Mouse (Mus musculus): ENCODE measurements around the gene Chrna9. TPM values are rescaled to one million over a fixed set of nuclear protein-coding genes. Genes with fewer than 3 reads are reported as not detected.

Chrna9 gene
- polyA plus RNA-seq, 1 experiment from 2014 or later, result 0.20 TPM

DNA sequence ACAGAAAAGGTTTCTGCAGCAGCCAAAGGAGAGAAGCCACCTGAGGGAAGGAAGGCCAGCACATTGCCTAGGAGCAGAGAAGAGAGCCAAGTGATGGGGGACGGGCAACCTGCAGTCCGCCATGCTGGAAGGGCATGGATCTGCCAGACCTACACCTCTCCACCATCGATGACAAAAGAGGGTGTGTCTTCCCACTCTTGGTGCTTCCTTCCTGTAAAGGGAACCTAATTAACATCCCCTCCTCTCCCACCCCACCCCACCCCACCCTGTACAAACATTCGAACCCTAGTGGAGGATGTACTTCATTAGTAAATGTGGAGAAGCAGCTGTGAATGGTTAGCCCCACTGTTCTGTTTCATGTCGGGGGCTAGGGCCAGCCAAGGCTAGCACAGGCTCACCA lies 22.5 kb upstream of the Chrna9 start:
- H3K27me3 ChIP-seq (ENCODE audit: control insufficient read depth, insufficient read depth, low read length), result no peaks in the 10 kb centered on the region
- no peaks in the 10 kb centered on the region for H3K4me1 ChIP-seq (replicated peaks; ENCODE audit: control insufficient read depth, insufficient read depth, low read length)
- H3K4me2 ChIP-seq (replicated peaks; ENCODE audit: low read depth, low read length), result no peak overlapping the region
- no peaks in the 10 kb centered on the region for H3K36me3 ChIP-seq (ENCODE audit: control insufficient read depth, insufficient read depth, low read length)
- H3K4me3 ChIP-seq (ENCODE audit: low read depth, low read length), result no peak overlapping the region
- no peak overlapping the region for H3K9ac ChIP-seq (ENCODE audit: low read depth, low read length)
- ATAC-seq (ENCODE audit: low FRiP score) (no peak), DNase-seq (ENCODE audit: low spot score) (no peak)
- 87% methylated on average over 5 of the region's 5 CpGs for WGBS
- H3K27ac ChIP-seq (ENCODE audit: low read depth, low read length), result no peak overlapping the region
- no peaks in the 10 kb centered on the region for H3K9me3 ChIP-seq (ENCODE audit: control insufficient read depth, low read length)

DNA sequence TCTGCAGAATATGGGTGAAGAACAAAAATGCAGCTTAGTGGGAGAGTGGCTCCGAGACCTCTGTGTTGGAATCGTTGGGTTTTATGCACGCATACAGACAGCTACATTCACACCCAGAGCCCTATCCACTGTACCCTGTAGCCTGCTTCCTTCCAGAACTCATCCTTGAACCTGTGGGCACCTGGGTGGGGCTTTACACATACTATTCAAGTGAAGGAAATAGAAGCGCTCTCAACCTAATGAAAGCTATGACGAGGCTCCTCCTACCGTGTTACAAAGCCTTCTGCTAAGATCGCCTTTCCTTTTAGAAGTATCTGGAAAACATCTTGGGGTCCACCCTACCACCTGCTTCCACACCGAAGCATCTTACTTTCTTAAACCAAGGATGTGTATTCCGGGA lies 21.6 kb upstream of the Chrna9 start:
- H3K27me3 ChIP-seq (ENCODE audit: control insufficient read depth, insufficient read depth, low read length), result no peaks in the 10 kb centered on the region
- ATAC-seq (ENCODE audit: low FRiP score) (no peak), DNase-seq (ENCODE audit: low spot score) (no peak)
- no peak overlapping the region for H3K4me3 ChIP-seq (ENCODE audit: low read depth, low read length)
- H3K4me1 ChIP-seq (replicated peaks; ENCODE audit: control insufficient read depth, insufficient read depth, low read length), result no peaks in the 10 kb centered on the region
- WGBS, result 95% methylated on average over 9 of the region's 9 CpGs
- no peak overlapping the region for H3K27ac ChIP-seq (ENCODE audit: low read depth, low read length)
- H3K9ac ChIP-seq (ENCODE audit: low read depth, low read length), result no peak overlapping the region
- no peak overlapping the region for H3K4me2 ChIP-seq (replicated peaks; ENCODE audit: low read depth, low read length)
- no peaks in the 10 kb centered on the region for H3K9me3 ChIP-seq (ENCODE audit: control insufficient read depth, low read length)
- H3K36me3 ChIP-seq (ENCODE audit: control insufficient read depth, insufficient read depth, low read length), result no peaks in the 10 kb centered on the region

DNA sequence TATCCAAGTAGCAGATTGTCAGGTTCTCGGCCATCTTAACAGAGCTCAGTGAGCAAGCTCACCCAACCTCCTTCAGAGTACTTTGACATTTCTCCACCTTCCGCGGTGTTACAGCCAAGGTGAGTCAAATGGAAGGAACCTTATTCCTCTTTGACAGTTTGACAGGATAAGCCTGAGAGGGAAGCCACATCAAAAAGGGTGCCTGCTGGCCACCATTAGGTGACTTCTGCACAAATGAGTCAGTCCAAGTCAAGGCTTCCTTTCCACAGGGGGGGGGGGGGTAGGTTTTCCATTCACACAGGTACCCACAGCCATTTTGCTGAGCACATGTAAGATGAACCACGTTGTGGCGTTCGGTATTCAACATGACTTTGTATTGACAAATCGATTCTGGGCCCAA lies 20.4 kb upstream of the Chrna9 start:
- Histone ChIP-seq H3K4me3 (ENCODE audit: low read depth, low read length) (no peak overlapping the region), H3K27me3 (ENCODE audit: control insufficient read depth, insufficient read depth, low read length) (no peaks in the 10 kb centered on the region), H3K9ac (ENCODE audit: low read depth, low read length) (no peak overlapping the region), H3K36me3 (ENCODE audit: control insufficient read depth, insufficient read depth, low read length) (no peaks in the 10 kb centered on the region), H3K4me2 (replicated peaks; ENCODE audit: low read depth, low read length) (no peak overlapping the region), H3K4me1 (replicated peaks; ENCODE audit: control insufficient read depth, insufficient read depth, low read length) (no peaks in the 10 kb centered on the region), H3K9me3 (ENCODE audit: control insufficient read depth, low read length) (no peaks in the 10 kb centered on the region), H3K27ac (ENCODE audit: low read depth, low read length) (no peak overlapping the region)
- ATAC-seq (ENCODE audit: low FRiP score), result no peak
- no peak for DNase-seq (ENCODE audit: low spot score)
- WGBS, result 87% methylated on average over 7 of the region's 7 CpGs

DNA sequence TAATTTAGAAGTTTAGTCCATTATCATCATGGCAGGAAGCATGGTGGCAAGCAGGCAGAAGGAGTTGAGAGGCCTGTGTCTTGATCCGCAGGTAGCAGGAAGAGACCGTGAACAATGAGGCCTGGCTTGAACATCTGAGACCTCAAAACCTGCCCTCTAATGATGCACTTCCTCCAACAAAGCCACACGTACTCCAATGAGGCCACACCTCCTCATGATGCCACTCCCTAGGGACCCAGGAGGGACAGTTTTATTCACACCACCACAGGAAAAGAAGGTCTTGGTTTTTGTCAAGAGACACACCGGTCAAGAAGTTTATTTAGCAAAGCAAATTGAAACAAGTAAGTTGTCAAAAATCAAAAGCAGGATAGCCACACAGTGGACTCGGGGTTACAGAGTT lies 17.8 kb upstream of the Chrna9 start:
- 92% methylated on average over 5 of the region's 5 CpGs for WGBS
- no peak overlapping the region for H3K4me3 ChIP-seq (ENCODE audit: low read depth, low read length)
- no peaks in the 10 kb centered on the region for H3K4me1 ChIP-seq (replicated peaks; ENCODE audit: control insufficient read depth, insufficient read depth, low read length)
- H3K9ac ChIP-seq (ENCODE audit: low read depth, low read length), result no peak overlapping the region
- H3K27me3 ChIP-seq (ENCODE audit: control insufficient read depth, insufficient read depth, low read length), result no peaks in the 10 kb centered on the region
- no peak overlapping the region for H3K27ac ChIP-seq (ENCODE audit: low read depth, low read length)
- no peak for ATAC-seq (ENCODE audit: low FRiP score)
- no peak for DNase-seq (ENCODE audit: low spot score)
- H3K36me3 ChIP-seq (ENCODE audit: control insufficient read depth, insufficient read depth, low read length), result no peaks in the 10 kb centered on the region
- no peak overlapping the region for H3K4me2 ChIP-seq (replicated peaks; ENCODE audit: low read depth, low read length)
- no peaks in the 10 kb centered on the region for H3K9me3 ChIP-seq (ENCODE audit: control insufficient read depth, low read length)

DNA sequence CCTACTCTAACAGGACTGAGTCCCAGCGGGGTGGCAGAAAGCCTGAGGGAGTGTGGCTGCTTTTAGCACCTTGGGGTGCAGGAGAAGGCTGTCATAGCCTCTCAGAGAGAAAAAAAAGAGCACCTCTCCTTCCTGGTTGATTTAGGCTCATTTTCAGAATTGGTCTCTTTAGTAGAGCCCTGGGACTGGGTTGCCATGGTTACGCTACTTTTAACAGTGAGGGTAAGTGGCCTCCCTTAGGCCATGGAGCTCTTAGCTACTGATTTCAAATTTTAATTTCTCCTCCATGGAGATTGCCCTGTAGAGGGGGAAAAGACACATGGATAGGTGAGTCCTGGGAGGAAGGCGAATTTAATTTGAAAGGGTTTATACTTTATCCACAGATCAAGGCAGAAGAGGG lies 16.1 kb upstream of the Chrna9 start:
- H3K27ac ChIP-seq (ENCODE audit: low read depth, low read length), result no peak overlapping the region
- no peak overlapping the region for H3K9ac ChIP-seq (ENCODE audit: low read depth, low read length)
- no peak for ATAC-seq (ENCODE audit: low FRiP score)
- no peak overlapping the region for H3K4me2 ChIP-seq (replicated peaks; ENCODE audit: low read depth, low read length)
- 85% methylated on average over 3 of the region's 3 CpGs for WGBS
- H3K27me3 ChIP-seq (ENCODE audit: control insufficient read depth, insufficient read depth, low read length), result no peaks in the 10 kb centered on the region
- H3K4me3 ChIP-seq (ENCODE audit: low read depth, low read length), result no peak overlapping the region
- no peaks in the 10 kb centered on the region for H3K9me3 ChIP-seq (ENCODE audit: control insufficient read depth, low read length)
- no peaks in the 10 kb centered on the region for H3K4me1 ChIP-seq (replicated peaks; ENCODE audit: control insufficient read depth, insufficient read depth, low read length)
- no peaks in the 10 kb centered on the region for H3K36me3 ChIP-seq (ENCODE audit: control insufficient read depth, insufficient read depth, low read length)
- DNase-seq (ENCODE audit: low spot score), result peak; percentile 12

DNA sequence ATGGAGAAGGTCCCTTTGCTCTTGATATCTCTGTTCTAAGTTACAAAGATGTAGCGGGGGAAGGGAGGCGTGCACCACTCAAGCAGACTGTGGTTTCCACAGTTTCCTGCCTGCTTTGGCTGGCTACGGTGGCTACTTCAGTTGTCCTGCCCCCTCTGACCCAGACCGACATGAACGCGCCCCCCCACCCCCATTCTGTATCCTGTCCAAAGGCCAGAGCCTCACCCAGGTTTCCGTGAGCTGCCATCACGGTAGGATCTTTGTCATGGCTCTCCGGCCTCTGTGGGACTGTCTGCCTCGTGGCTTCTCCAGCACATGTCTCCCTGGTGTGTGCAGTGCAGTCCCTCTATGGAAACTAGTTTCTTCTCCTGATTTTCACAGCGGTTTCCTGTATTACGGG lies 15.4 kb upstream of the Chrna9 start:
- Histone ChIP-seq H3K36me3 (ENCODE audit: control insufficient read depth, insufficient read depth, low read length) (no peaks in the 10 kb centered on the region), H3K27me3 (ENCODE audit: control insufficient read depth, insufficient read depth, low read length) (no peaks in the 10 kb centered on the region), H3K4me3 (ENCODE audit: low read depth, low read length) (no peak overlapping the region), H3K4me2 (replicated peaks; ENCODE audit: low read depth, low read length) (no peak overlapping the region), H3K9me3 (ENCODE audit: control insufficient read depth, low read length) (no peaks in the 10 kb centered on the region), H3K9ac (ENCODE audit: low read depth, low read length) (no peak overlapping the region), H3K4me1 (replicated peaks; ENCODE audit: control insufficient read depth, insufficient read depth, low read length) (no peaks in the 10 kb centered on the region), H3K27ac (ENCODE audit: low read depth, low read length) (no peak overlapping the region)
- DNase-seq (ENCODE audit: low spot score) (no peak), ATAC-seq (ENCODE audit: low FRiP score) (no peak)
- WGBS, result 92% methylated on average over 12 of the region's 12 CpGs

DNA sequence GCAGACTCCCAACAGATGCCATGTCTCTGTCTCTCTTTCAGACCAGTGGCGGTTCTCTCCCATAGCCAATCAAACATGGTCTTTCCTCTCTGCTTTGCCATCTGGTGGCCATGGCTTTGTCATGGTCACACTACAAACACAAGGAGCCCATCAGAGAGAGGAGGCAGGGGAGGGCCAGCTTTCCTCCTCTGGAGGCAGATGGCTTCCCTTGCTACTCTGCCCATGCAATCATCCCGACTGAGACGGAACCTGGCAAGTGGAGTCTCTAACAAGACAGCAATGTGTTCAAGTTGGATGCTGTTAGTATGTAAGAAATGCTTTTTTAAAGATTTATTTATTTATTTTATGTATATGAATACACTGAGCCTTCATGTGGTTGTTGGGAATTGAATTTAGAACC lies 14.8 kb upstream of the Chrna9 start:
- H3K27ac ChIP-seq (ENCODE audit: low read depth, low read length), result no peak overlapping the region
- ATAC-seq (ENCODE audit: low FRiP score) (no peak), DNase-seq (ENCODE audit: low spot score) (no peak)
- no peak overlapping the region for H3K9ac ChIP-seq (ENCODE audit: low read depth, low read length)
- no peak overlapping the region for H3K4me2 ChIP-seq (replicated peaks; ENCODE audit: low read depth, low read length)
- no peaks in the 10 kb centered on the region for H3K27me3 ChIP-seq (ENCODE audit: control insufficient read depth, insufficient read depth, low read length)
- no peaks in the 10 kb centered on the region for H3K9me3 ChIP-seq (ENCODE audit: control insufficient read depth, low read length)
- 93% methylated on average over 3 of the region's 3 CpGs for WGBS
- H3K36me3 ChIP-seq (ENCODE audit: control insufficient read depth, insufficient read depth, low read length), result no peaks in the 10 kb centered on the region
- H3K4me1 ChIP-seq (replicated peaks; ENCODE audit: control insufficient read depth, insufficient read depth, low read length), result no peaks in the 10 kb centered on the region
- no peak overlapping the region for H3K4me3 ChIP-seq (ENCODE audit: low read depth, low read length)

DNA sequence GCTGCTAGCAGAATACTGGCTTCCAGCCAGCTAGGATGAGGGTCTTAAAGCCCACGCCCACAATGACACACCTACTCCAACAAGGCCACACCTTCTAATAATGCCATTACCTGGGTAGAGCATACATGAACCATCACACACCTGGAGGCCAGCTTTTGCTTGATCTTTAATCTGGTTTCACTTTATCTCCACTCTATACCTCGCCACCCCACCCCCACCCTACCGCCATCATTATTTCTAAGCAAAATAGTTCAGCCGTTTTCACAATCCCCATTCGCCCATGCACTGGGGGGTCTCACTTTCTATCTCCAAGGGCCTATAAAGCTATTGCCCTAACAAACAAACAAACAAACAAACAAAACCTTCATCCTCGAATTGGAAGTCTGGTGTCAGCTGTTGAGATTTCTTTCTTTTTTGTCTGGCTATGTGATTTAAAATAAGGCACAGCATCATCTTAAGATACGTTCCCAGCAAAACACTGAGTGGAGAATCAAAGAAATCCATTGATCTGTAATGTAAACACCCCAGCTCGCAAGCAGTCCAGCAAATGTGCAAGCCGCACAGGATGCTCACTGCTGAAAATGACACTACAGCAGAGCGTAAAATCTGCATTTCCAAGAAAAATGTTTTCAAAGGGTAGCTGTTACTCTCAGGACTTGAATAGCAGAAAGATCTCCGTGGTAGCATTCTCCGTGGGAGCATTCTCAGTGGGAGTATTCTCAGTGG lies 13.9 kb upstream of the Chrna9 start:
- Histone ChIP-seq H3K4me2 (replicated peaks; ENCODE audit: low read depth, low read length) (no peak overlapping the region), H3K36me3 (ENCODE audit: control insufficient read depth, insufficient read depth, low read length) (no peaks in the 10 kb centered on the region), H3K27me3 (ENCODE audit: control insufficient read depth, insufficient read depth, low read length) (no peaks in the 10 kb centered on the region), H3K4me1 (replicated peaks; ENCODE audit: control insufficient read depth, insufficient read depth, low read length) (no peaks in the 10 kb centered on the region), H3K9me3 (ENCODE audit: control insufficient read depth, low read length) (no peaks in the 10 kb centered on the region), H3K4me3 (ENCODE audit: low read depth, low read length) (no peak overlapping the region), H3K27ac (ENCODE audit: low read depth, low read length) (no peak overlapping the region), H3K9ac (ENCODE audit: low read depth, low read length) (no peak overlapping the region)
- ATAC-seq (ENCODE audit: low FRiP score) (no peak), DNase-seq (ENCODE audit: low spot score) (no peak)
- WGBS, result 87% methylated on average over 12 of the region's 12 CpGs

DNA sequence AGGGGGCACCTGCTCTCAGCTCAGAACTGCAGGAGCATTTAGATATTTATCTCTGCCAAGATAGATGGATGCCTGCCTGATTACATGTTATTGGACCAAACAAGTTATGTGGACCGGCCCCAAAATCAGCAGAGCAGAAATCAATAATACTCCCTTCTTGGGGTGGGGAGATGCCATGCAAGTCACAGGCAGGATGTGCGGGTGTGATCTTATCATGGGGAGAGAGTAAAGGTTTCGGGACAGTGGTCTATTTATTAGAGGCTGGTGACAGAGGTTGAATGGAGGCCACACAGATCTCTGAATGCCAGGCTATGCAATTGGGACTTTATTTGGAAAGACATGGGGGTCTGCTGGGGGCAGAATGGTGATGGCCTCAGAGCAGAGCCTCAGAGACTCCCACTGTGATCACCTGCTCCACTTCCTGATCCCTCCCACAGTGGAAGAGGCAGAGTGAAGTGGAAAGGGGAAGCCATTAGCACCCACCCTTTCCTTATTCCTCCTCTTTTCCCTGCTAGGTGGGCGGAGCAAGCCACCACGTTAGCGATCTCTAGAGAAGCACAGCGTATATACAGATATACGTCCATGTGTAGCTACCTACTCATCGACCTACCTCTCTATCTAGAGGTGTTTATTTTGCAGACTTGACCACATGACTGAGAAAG lies 13.1 kb upstream of the Chrna9 start:
- Histone ChIP-seq H3K4me1 (replicated peaks; ENCODE audit: control insufficient read depth, insufficient read depth, low read length) (no peaks in the 10 kb centered on the region), H3K9me3 (ENCODE audit: control insufficient read depth, low read length) (no peaks in the 10 kb centered on the region), H3K27me3 (ENCODE audit: control insufficient read depth, insufficient read depth, low read length) (no peaks in the 10 kb centered on the region), H3K36me3 (ENCODE audit: control insufficient read depth, insufficient read depth, low read length) (no peaks in the 10 kb centered on the region), H3K4me2 (replicated peaks; ENCODE audit: low read depth, low read length) (no peak overlapping the region), H3K27ac (ENCODE audit: low read depth, low read length) (no peak overlapping the region), H3K4me3 (ENCODE audit: low read depth, low read length) (no peak overlapping the region), H3K9ac (ENCODE audit: low read depth, low read length) (no peak overlapping the region)
- WGBS, result 83% methylated on average over 9 of the region's 9 CpGs
- ATAC-seq (ENCODE audit: low FRiP score) (no peak), DNase-seq (ENCODE audit: low spot score) (no peak)

Data from hindbrain, embryonic 11.5 days (tissue).